11 mouse cellular contexts compared by ENCODE assay signal in the genomic region with DNA sequence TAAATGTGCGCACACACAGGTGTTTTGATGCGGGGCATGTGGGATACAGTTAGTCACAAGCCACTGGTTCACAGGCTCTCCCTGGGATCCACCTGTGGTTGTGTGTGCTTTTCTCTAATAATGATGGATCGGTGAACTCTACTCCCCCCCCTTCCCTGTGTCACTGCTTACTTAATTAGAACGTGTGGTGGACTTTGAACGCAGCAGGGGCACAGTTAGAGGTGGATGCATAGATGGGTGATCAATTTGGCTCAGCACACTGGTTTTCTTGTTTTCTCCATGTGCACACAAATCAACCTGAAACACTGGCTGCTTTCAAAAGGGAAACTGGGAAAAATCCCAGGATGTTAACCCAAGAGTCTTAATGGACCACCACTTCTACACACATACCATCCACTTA. TPM values are rescaled to one million over a fixed set of nuclear protein-coding genes. Genes with fewer than 3 reads are reported as not detected.
DNase-seq lines count a peak whose midpoint lies in the region; ATAC-seq and TF ChIP-seq lines count a peak whose summit lies in the region.
"Had no signal": no experiment of that assay in that cellular context is flagged by ENCODE, and none has a peak within 500 bp of the region (broad histone marks: within the 10 kb centered on the region; RNA-seq: fewer than 3 reads in every experiment).

No protein-coding gene starts in this region.

- H3K9ac ChIP-seq in neural tube, embryonic 12.5 days: no peak overlapping the region
- no peak overlapping the region for H3K9ac ChIP-seq in liver, embryonic 14.5 days (replicated peaks)

- H3K9me3 ChIP-seq in neural tube, embryonic 12.5 days: no peaks in the 10 kb centered on the region
- no peaks in the 10 kb centered on the region for H3K9me3 ChIP-seq in liver, embryonic 14.5 days (ENCODE audit: control insufficient read depth, low read length)

- H3K27me3 ChIP-seq in cerebellum, adult 2 months (ENCODE audit: control insufficient read depth, insufficient read depth, low read length): no peaks in the 10 kb centered on the region
- no peaks in the 10 kb centered on the region for H3K27me3 ChIP-seq in neural tube, embryonic 12.5 days (replicated peaks)
- no peaks in the 10 kb centered on the region for H3K27me3 ChIP-seq in liver, embryonic 14.5 days (ENCODE audit: control insufficient read depth, insufficient read depth, low read length)

- ATAC-seq in neural tube, embryonic 12.5 days (ENCODE audit: low FRiP score, low read depth): no peak
- ATAC-seq in liver, embryonic 14.5 days (ENCODE audit: insufficient read depth): no peak

- H3K4me3 ChIP-seq in cerebellum, adult 2 months (replicated peaks; ENCODE audit: insufficient read depth, low read depth, low read length): peak overlapping the region; percentile 16
- H3K4me3 ChIP-seq in neural tube, embryonic 12.5 days: no peak overlapping the region
- H3K4me3 ChIP-seq in liver, embryonic 14.5 days (ENCODE audit: insufficient read depth in 1 of 2, low read depth in 2 of 2, low read length in 2 of 2): no peak overlapping the region

- H3K4me2 ChIP-seq in neural tube, embryonic 12.5 days (replicated peaks): peak overlapping the region; percentile 81
- H3K4me2 ChIP-seq in liver, embryonic 14.5 days (ENCODE audit: low read depth): peak overlapping the region; percentile 81

- DNase-seq in cerebellum, adult 2 months: no peak
- no peak for DNase-seq in cerebellum, adult 11-12 months
- no peak for DNase-seq in neural tube, embryonic 10.5 days (ENCODE audit: extremely low spot score, low spot score)
- no peak for DNase-seq in liver, embryonic 14.5 days (ENCODE audit: low read depth in 3 of 3, low spot score in 3 of 3)
- no peak for DNase-seq in left cerebral cortex, postnatal 10 days (ENCODE audit: extremely low spot score in 1 of 2, low spot score in 2 of 2)
- no peak for DNase-seq in cerebellum, adult 9-11 months
- DNase-seq in urinary bladder, postnatal 14 days (ENCODE audit: low spot score): no peak
- DNase-seq: cerebellum, postnatal 25 days; gastrocnemius, postnatal 25 days; lung, postnatal 36 days had no signal

- TF ChIP-seq CTCF in cerebellum, adult 2 months (IDR thresholded peaks at IDR 0.05; ENCODE audit: borderline replicate concordance, insufficient read depth, low read depth, low read length): no peak
- no peak for TF ChIP-seq CTCF in liver, embryonic 14.5 days (IDR thresholded peaks at IDR 0.05; ENCODE audit: low read depth)

- H3K27ac ChIP-seq in cerebellum, adult 2 months (ENCODE audit: insufficient read depth, low read length): no peak overlapping the region
- H3K27ac ChIP-seq in neural tube, embryonic 12.5 days: no peak overlapping the region
- H3K27ac ChIP-seq in liver, embryonic 14.5 days: no peak overlapping the region

- TF ChIP-seq POLR2A in cerebellum, adult 2 months (IDR thresholded peaks at IDR 0.05; ENCODE audit: borderline replicate concordance, insufficient read depth, low read length): no peak

- WGBS in cerebellum, adult 2 months: 26% methylated on average over 5 of the region's 5 CpGs
- WGBS in neural tube, embryonic 12.5 days: 68% methylated on average over 5 of the region's 5 CpGs
- 71% methylated on average over 5 of the region's 5 CpGs for WGBS in liver, embryonic 14.5 days (ENCODE audit: insufficient replicate concordance)

- peaks cover 46% of the 10 kb centered on the region for H3K36me3 ChIP-seq in neural tube, embryonic 12.5 days
- peaks cover 2% of the 10 kb centered on the region; the same call in 1 of the 2 replicates for H3K36me3 ChIP-seq in liver, embryonic 14.5 days (replicated peaks; ENCODE audit: control insufficient read depth, insufficient read depth, low read depth)

- H3K4me1 ChIP-seq in cerebellum, adult 2 months (ENCODE audit: control insufficient read depth, insufficient read depth, low read length): peaks cover 10% of the 10 kb centered on the region; the same call in 1 of the 2 replicates
- peaks cover 31% of the 10 kb centered on the region for H3K4me1 ChIP-seq in neural tube, embryonic 12.5 days
- H3K4me1 ChIP-seq in liver, embryonic 14.5 days (replicated peaks; ENCODE audit: control insufficient read depth in 2 of 2, insufficient read depth in 2 of 2, low read length in 1 of 2): peaks cover 0 to 11% of the 10 kb centered on the region in 2 experiments; a peak in 1 of 4 replicates

- TF ChIP-seq EP300 in liver, embryonic 14.5 days (IDR thresholded peaks at IDR 0.05; ENCODE audit: low read depth): no peak

- intact Hi-C loops in left cerebral cortex, postnatal 10 days (cut with DNase I): no loop called here

RNA-seq across cellular contexts. Expression of a gene that starts 2.6 kb away (rescaled TPM):
- polyA plus RNA-seq in cerebellum, adult 2 months (2012; rRNA removed): 114 and 124 TPM in 2 replicates
- 137 and 144 TPM in 2 replicates for polyA plus RNA-seq in neural tube, embryonic 12.5 days (2016; fragmentation: Nextera tagmentation; extraction: Ambion mirVana)
- polyA plus RNA-seq in liver, embryonic 14.5 days (2012; rRNA removed): 10.0 and 10.6 TPM in 2 replicates
- polyA plus RNA-seq in liver, embryonic 14.5 days (2014; fragmentation: Nextera tagmentation; extraction: Ambion mirVana): 9.5 and 10.3 TPM in 2 replicates
- 100 to 1,000 TPM; 124 to 130 TPM for total RNA-seq in left cerebral cortex, postnatal 10 days (2021)

RNA-seq across cellular contexts. Expression of a gene that starts 48.5 kb away (rescaled TPM):
- polyA plus RNA-seq in cerebellum, adult 2 months (2012; rRNA removed): 95.4 and 102 TPM in 2 replicates
- polyA plus RNA-seq in neural tube, embryonic 12.5 days (2016; fragmentation: Nextera tagmentation; extraction: Ambion mirVana): 1.4 and 1.8 TPM in 2 replicates
- 0.58 and 0.73 TPM in 2 replicates for polyA plus RNA-seq in liver, embryonic 14.5 days (2012; rRNA removed)
- 0.77 and 1.2 TPM in 2 replicates for polyA plus RNA-seq in liver, embryonic 14.5 days (2014; fragmentation: Nextera tagmentation; extraction: Ambion mirVana)
- total RNA-seq in left cerebral cortex, postnatal 10 days (2021): 10 to 100 TPM; 21.5 to 27.3 TPM

Comparison
In these comparisons a context has a peak if more than half of its experiments do, and no peak if none do; other contexts are left out.
1. RNA of a gene that starts 48.5 kb away (polyA plus RNA-seq): 95.4 to 102 TPM in cerebellum, adult 2 months; 1.4 to 1.8 TPM in neural tube, embryonic 12.5 days and 0.58 to 1.2 TPM in liver, embryonic 14.5 days; every median in the first group is over 10 times any median in the second.